Mouse (Mus musculus) testis, adult 2 months (tissue): Measurements from ENCODE around the gene Rps26. TPM values are rescaled to one million over a fixed set of nuclear protein-coding genes. Genes with fewer than 3 reads are reported as not detected.
"Not testable (repeated sequence)": the region's sequence is repeated elsewhere in the genome, so short reads cannot be mapped to it uniquely, and the experiment has no call there.

Source experiments
- H3K27ac ChIP-seq: fragments of 200-500 bp; 2 replicates; pipeline ENCODE4 v1.5.1; 2012; ENCODE audit warnings: low read depth, low read length; ENCODE audit not compliant: control insufficient read depth, insufficient read depth
- H3K27me3 ChIP-seq: fragments of 200-500 bp; 2 replicates; pipeline ENCODE4 v1.6.1; 2012; ENCODE audit warnings: mild to moderate bottlenecking, low read length, moderate library complexity; ENCODE audit not compliant: control insufficient read depth, insufficient read depth
- H3K36me3 ChIP-seq: fragments of 200-500 bp; 2 replicates; pipeline ENCODE4 v1.6.1; 2012; ENCODE audit warnings: mild to moderate bottlenecking, low read length; ENCODE audit not compliant: control insufficient read depth, insufficient read depth
- H3K4me1 ChIP-seq: fragments of 200-500 bp; 2 replicates; pipeline ENCODE4 v1.6.1; 2012; ENCODE audit warnings: low read length; ENCODE audit not compliant: control insufficient read depth, insufficient read depth
- H3K4me3 ChIP-seq: fragments of 200-500 bp; 2 replicates; pipeline ENCODE4 v1.5.1; 2012; ENCODE audit warnings: low read depth, mild to moderate bottlenecking, low read length, moderate library complexity, mixed read lengths; ENCODE audit not compliant: control insufficient read depth
- CTCF ChIP-seq: fragments of 200-500 bp; IDR thresholded peaks from 2 replicates; pipeline ENCODE4 v1.5.1; 2012; ENCODE audit warnings: low read depth, mild to moderate bottlenecking, inconsistent platforms, low read length, moderate library complexity; ENCODE audit not compliant: control insufficient read depth, insufficient read depth, insufficient replicate concordance
- POLR2A ChIP-seq: fragments of 200-500 bp; IDR thresholded peaks from 2 replicates; pipeline ENCODE4 v1.6.1; 2012; ENCODE audit warnings: low read depth, mild to moderate bottlenecking, inconsistent platforms, low read length, moderate library complexity; ENCODE audit not compliant: control insufficient read depth
- polyA plus RNA-seq: library from polyadenylated mRNA; depleted of rRNA; stranded (reverse); fragments of >200 nt; gene quantifications from 2 replicates; pipeline ENCODE4 v1.2.3, GENCODE M21; 2012

The Rps26 gene
- polyA plus RNA-seq, 1 experiment = 296 TPM

- TF ChIP-seq CTCF (no peak), POLR2A (no peak)
- no peak overlapping the region for H3K27ac ChIP-seq
- H3K4me3 ChIP-seq = no peak overlapping the region
- H3K36me3 ChIP-seq = no peaks in the 10 kb centered on the region
- H3K4me1 ChIP-seq = peaks cover 15% of the 10 kb centered on the region
- H3K27me3 ChIP-seq = no peaks in the 10 kb centered on the region
Measured at GRCm38 (mm10) chr10:128639999-128640398, 13.5 kb upstream of the Rps26 start.

GRCm38 (mm10) chr10:128637011-128637410, 10.5 kb upstream of the Rps26 start:
- Histone ChIP-seq H3K27me3 (no peaks in the 10 kb centered on the region), H3K36me3 (no peaks in the 10 kb centered on the region), H3K4me1 (peaks cover 7% of the 10 kb centered on the region), H3K27ac (no peak overlapping the region), H3K4me3 (no peak overlapping the region; the same call in 1 of the 2 replicates)
- TF ChIP-seq POLR2A (no peak), CTCF (no peak)

GRCm38 (mm10) chr10:128636561-128636960, 10.0 kb upstream of the Rps26 start:
- no peaks in the 10 kb centered on the region for H3K36me3 ChIP-seq

GRCm38 (mm10) chr10:128635697-128636096, 9.2 kb upstream of the Rps26 start:
- TF ChIP-seq CTCF (no peak), POLR2A (no peak)
- Histone ChIP-seq H3K4me3 (no peak overlapping the region), H3K36me3 (no peaks in the 10 kb centered on the region), H3K27ac (no peak overlapping the region), H3K27me3 (no peaks in the 10 kb centered on the region), H3K4me1 (peaks cover 4% of the 10 kb centered on the region)

More at GRCm38 (mm10) chr10:128636561-128636960, 10.0 kb upstream of the Rps26 start:
- H3K4me1 ChIP-seq = peaks cover 7% of the 10 kb centered on the region
- no peak overlapping the region for H3K4me3 ChIP-seq
- no peaks in the 10 kb centered on the region for H3K27me3 ChIP-seq
- no peak for TF ChIP-seq CTCF
- TF ChIP-seq POLR2A = no peak
- H3K27ac ChIP-seq = no peak overlapping the region

- Histone ChIP-seq H3K4me3 (no peak overlapping the region), H3K36me3 (no peaks in the 10 kb centered on the region)
Measured at GRCm38 (mm10) chr10:128631571-128631970, 5.0 kb upstream of the Rps26 start.

GRCm38 (mm10) chr10:128630306-128630705, 3.8 kb upstream of the Rps26 start:
- H3K27ac ChIP-seq, H3K4me1 ChIP-seq, H3K36me3 ChIP-seq, H3K4me3 ChIP-seq, H3K27me3 ChIP-seq: not testable (repeated sequence)

More at GRCm38 (mm10) chr10:128631571-128631970, 5.0 kb upstream of the Rps26 start:
- H3K4me1 ChIP-seq = peaks cover 2% of the 10 kb centered on the region
- H3K27ac ChIP-seq = no peak overlapping the region
- TF ChIP-seq POLR2A (no peak), CTCF (no peak)
- H3K27me3 ChIP-seq = no peaks in the 10 kb centered on the region

DNA sequence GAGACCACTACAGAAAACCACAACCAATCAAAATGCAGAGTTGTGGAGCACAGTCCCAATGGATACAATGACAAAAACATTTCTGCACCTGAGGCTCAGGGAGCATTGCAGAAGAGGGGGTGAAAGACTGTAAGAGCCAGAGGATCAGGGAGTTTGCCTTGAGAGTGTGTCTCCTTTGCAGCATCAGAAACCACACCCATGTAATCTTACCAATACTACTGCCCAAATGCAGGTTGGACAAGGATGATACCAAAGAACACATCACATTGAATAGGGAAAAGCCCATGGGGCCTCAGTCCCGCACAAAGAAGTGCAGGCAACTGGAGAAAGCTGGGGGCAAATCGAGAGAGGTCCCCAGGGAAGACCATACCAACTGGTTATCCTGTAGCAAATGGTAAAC, 3.2 kb upstream of the Rps26 start:
- no peak for TF ChIP-seq CTCF
- no peak for TF ChIP-seq POLR2A
- Histone ChIP-seq H3K27me3 (no peaks in the 10 kb centered on the region), H3K36me3 (no peaks in the 10 kb centered on the region), H3K4me1 (no peaks in the 10 kb centered on the region; the same call in none of the 2 replicates), H3K27ac (no peak overlapping the region), H3K4me3 (no peak overlapping the region)

- no peak overlapping the region for H3K4me3 ChIP-seq
- H3K27ac ChIP-seq = no peak overlapping the region
- no peak for TF ChIP-seq CTCF
- H3K36me3 ChIP-seq = no peaks in the 10 kb centered on the region
- no peaks in the 10 kb centered on the region; the same call in none of the 2 replicates for H3K4me1 ChIP-seq
- H3K27me3 ChIP-seq = no peaks in the 10 kb centered on the region
Measured at GRCm38 (mm10) chr10:128627398-128628317, 1.1 kb upstream of the Rps26 start.
